Mouse (Mus musculus) A20 (cell line): ENCODE results near the gene Ltbp1.

Source experiments
- DNase-seq: peaks from one replicate; pipeline ENCODE4 v3.0.0-alpha.2; 2011; ENCODE audit warnings: low read depth, low spot score

Gene Ltbp1

GRCm38 (mm10) chr17:75436095-75436494 lies 430.7 kb downstream of the Ltbp1 start:
- DNase-seq = no peak

GRCm38 (mm10) chr17:75436819-75437218 lies 431.5 kb downstream of the Ltbp1 start:
- no peak for DNase-seq

GRCm38 (mm10) chr17:75437239-75437750 lies 431.9 kb downstream of the Ltbp1 start:
- DNase-seq = no peak

DNA sequence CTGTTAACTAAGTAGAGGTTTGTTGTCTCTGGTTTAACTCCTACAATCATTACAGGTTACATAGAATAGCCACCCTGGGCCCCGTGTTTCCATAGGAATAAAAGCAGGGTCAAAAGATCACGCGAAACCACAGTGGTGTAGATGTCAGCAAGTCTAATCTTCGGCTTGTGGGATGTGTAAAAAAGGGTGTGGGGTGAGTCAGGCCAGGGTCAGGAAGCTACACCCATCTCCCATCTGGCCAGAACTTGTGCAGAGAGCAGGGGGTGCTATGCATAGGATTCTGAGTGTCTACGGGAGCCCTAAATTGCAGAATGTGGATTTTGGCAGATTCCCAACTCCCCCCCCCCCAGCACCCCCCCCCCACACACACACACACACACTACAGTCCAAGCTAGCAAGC lies 432.8 kb downstream of the Ltbp1 start:
- no peak for DNase-seq

DNA sequence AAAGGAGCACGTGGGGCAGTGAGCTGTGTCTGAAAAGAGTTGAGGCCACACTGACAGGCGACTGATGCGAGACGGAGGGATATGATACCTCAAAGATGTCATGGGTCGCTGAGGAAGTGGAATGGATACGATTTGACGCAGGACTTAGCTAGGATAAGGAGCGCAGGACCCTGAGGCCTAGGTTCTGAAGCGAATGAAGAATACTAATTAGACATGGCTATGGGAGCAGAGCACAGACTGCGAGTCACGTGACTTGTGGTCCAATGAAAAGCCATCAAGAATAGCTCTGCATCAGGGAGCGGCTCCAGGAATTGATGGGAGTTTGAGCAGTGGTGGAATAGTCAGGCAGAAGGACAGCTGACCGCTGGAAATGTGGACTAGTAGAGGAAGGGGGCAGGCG lies 433.7 kb downstream of the Ltbp1 start:
- DNase-seq = no peak

GRCm38 (mm10) chr17:75440619-75441018 lies 435.3 kb downstream of the Ltbp1 start:
- no peak for DNase-seq

GRCm38 (mm10) chr17:75441260-75441830 lies 436.0 kb downstream of the Ltbp1 start:
- no peak for DNase-seq
